Mouse (Mus musculus) right cerebral cortex, adult 18-20 months (tissue): ENCODE data around the gene Pidd1.
"Not testable (repeated sequence)": the region's sequence is repeated elsewhere in the genome, so short reads cannot be mapped to it uniquely, and the experiment has no call there.

Experiments used
- DNase-seq: peaks from one replicate; pipeline ENCODE4 v3.0.0; 2022; ENCODE audit warnings: mixed read lengths

The Pidd1 gene

DNA sequence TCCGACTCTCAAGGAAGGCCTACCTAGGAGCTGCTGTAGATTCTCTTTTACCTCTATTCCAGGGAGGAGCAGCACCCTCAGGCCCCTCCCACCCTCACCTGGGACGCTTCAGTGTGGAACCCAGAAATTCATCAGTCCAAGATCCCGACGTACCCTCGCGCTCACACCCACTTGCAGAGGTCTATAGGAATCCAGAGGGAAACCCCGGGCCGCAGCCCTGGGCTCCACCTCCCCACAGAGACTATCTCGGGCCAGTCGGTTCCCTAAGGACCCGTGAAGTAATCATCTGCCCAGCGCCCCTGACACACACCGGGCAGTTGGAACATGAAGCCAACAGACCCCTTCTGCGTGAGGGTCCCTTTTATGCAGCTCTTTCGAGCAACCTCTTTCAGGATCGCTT lies 30.5 kb downstream of the Pidd1 start:
- DNase-seq = no peak

DNA sequence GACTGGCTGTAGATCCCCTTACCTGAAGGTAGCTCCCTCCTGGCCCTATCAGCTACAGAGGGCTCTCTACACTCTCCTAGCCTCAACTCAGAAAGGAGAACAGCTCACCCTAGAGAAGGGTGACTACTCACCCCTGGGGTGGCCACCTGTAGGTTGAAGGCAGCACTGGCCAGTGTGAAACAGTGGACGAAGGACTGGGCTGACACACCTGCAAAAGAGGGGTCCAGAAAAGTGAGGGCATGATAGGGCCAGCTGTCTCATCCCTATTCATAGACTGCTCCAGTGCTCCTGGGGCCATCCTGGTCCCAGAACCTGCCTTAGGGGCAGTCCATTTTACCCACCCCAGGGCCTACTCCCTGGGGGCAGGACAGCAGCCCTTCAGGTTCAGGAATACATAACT lies 32.2 kb downstream of the Pidd1 start:
- DNase-seq = no peak

DNA sequence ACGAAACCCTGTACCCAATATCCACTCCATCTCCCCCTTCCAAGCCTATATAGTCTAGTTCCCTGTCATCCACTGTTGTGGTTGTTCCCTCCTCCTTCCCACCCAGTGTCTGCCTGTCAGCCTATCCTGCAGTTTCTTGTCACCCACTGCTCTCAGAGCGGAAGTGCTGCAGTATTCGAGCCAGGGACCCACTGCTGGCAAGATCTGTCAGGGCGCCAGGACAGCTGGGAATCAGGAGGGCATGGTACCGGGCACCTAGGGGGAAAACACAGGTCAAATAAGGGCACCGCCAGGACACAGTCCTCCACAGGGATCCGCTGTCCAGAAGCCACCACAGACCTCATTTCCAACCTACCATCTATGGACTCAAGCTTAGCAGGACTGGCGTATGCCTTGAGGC lies 33.2 kb downstream of the Pidd1 start:
- no peak for DNase-seq

DNA sequence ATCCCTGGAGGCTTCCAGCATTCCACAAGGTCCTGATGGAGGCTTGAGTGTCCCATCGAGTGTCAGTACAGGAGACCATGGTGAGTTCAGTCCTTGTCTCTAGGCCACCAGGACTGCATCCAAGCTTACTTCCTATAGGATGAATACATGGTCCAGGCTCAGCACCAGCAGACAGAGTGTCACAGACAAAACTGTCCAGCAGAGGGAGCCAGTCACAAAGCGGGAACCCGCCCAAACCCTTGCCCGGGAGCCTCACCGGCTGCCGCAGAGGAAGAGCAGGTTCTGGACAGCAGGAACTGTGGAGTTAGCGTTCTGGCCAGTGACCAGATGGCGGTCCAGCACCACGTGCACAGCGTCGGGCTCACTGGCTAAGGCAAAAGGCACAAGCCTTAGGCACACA lies 35.0 kb downstream of the Pidd1 start:
- peak; percentile 86 for DNase-seq

DNA sequence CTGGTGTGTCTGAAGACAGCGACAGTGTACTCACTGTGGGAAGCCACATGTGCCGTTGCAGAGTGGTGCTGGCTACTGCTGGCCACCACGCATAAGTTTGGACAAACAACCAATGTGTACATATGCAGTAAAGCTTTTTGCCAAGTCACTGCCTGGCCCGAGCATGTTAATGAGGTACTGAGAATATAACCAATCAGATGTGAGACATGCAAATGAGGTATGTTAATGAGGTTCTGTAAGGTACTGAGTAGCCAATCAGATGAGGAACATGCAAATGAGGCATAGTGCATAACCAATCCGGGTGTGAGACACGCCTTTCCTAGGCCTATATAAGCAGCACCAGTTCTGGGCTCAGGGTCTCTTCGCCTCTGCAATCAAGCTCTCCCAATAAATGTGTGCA lies 36.2 kb downstream of the Pidd1 start:
- not testable (repeated sequence) for DNase-seq

DNA sequence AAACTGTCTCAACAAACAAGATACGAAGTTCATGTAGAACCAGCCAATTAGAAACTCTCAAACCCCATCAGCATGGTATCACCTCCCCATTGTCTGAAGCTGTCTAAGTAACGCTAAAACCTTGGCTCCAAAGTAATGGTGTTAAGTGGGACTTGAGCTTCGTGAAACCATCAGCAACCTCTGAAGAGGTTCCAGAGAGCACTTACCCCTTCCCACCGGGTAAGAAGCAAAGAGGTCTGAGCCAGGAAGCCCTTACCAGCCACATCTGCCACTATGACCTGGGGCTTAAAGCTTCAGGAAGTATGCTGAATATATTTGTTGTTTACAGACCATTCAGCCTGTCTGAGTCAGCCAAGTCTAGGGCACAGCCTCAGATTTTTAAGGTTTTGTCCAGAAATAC lies 38.4 kb downstream of the Pidd1 start:
- DNase-seq = no peak

DNA sequence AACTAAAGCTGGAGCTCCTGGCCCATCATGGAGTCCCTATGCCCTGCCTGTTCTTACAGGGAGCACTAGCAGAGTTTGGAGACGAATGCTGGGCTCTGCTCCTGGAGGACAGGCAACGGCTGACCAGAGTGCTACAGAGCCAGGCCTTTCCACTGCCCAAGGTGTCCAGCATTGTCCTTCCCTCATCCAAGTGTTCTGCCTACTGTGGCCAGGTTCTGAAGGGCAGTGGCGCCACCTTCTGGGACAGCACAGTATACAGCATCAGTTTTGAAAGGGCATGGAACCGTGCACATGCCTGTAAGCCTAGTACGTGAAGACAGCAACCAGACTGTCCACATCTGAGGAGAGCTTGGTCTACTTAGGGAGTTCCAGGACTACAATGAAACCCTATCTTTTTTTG lies 40.5 kb downstream of the Pidd1 start:
- no peak for DNase-seq

DNA sequence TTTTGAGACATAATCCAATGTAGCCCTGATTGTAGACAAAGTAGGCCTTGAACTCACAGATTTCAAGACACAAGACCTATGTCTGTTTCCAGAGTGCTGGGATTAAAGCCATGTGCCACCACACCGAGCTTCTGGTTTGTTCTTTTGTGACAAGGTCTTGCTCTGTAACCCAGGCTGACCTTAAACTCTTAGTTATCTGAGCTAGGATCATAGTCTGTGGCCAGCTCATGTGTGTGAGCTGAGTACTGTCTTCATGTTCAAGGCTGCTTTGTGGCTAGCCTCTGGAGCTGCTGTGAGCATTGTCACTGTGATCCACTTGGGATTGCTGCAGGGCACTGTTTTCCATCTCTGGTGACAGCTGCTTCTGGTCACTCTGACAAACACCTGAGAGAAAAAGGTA lies 48.5 kb downstream of the Pidd1 start:
- DNase-seq = no peak

DNA sequence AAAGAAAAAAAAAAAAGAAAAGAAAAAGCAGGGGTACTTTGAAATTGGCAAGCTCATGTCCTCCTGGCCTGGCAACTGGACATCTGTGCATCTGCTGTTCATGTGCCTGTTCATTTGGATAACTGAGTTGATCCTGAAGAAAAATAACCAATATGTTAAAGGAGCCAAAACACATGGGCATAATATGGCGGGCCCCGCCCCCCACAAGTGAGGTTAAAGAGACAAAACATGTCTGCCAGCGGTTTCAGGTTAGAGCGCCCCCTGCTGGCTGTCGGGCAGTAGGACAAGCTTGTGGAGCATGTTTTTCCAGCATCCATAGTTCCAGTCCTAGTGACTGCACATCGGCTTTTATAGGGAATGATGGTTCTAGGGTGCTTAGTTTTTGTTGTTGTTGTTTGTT lies 49.1 kb downstream of the Pidd1 start:
- no peak for DNase-seq

DNA sequence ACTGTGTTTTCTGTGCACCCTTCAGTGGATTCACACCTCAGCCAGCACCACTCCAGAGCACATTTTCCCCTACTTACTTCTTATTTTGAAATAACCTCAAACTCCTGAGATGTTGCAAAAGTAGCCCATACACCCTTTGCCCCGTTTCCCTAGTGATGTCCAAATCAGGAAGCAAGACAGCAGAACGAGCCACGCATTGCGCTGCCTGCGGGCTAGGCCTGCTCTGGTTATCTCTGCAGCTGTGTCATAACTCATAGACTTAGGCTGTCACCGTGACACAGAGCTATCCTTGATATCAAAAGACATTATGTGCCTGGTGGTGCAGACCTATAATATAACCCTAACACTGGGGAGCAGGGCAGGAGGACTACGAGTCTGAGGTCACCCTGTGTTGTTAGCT lies 49.7 kb downstream of the Pidd1 start:
- no peak for DNase-seq

DNA sequence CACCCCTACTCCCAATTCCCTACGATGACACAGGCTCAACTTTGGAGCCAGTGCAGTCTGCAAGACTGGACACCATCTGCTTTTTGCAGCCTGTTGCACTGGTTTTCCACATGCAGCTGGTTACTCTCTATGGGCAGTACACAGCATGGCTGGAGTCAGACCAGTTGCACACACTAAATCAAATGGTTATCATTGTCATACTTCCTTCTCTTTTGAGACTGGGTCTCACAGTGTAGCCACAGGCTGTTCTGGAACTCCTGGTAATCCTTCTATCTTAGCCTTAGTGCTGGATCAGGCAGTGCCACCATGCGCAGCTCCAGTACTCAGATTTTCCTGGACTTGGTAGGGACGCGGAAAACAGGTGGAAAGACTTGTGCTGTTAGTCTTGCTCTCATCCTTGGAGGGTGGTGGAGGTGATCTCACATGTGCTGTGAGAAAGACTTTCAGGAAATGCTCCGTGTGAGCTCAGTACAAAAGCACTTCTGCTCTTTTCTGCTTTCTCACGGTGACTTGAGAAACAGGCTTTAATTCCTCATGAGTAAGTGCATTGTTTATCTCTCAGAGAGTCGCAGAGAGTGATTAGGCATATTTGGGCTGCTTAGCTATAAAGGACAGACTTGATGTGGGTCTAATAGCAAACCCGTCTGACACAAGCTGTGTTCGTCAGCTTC lies 51.1 kb downstream of the Pidd1 start:
- DNase-seq = no peak

DNA sequence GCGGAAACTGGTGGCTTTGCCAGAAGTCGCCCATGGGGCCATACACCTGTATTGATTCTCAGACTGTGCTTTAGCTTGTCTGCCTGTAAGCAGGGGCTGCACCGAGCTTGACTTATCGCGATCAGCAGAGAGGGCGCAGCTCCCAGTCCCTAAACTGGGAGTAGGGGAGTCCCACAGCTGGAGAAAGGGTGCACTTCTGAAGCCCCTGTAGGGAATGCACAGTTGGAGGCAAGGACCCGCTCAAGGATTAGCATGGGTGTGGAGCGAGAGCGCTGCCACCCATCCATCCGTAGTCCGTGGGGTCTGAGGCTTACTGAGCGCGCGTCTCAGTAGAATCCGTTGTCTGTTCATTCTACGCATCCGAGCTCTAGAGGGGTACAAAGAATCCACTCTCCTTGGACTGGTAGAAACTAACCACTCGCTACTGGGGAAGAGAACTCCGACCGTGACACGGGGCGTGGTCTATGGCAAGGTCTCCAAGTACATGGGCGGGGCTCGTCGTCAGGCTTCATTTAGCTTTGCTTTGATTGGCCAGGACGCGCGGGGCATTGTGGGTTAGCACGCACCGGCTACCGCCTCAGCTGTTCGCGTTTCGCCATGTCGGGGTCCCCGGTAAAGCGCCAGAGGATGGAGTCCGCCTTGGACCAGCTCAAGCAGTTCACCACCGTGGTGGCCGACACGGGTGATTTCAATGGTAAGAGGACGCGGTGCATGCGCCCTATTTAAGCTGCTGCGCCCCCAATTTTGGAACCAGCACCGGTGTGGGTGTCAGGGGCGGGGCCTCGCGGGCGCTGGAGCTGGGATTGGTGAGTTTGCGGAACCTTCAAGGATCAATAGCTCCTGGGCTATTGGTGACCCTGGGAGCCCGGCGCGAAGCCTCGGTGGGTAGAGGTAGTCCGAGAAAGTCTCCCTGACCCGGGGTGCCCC lies 51.9 kb downstream of the Pidd1 start, which contains the start of gene Taldo1:
TSS of gene Taldo1 (plus strand) at position 575 of the 927 bp plus-strand sequence.
- peak; percentile 97 for DNase-seq

DNA sequence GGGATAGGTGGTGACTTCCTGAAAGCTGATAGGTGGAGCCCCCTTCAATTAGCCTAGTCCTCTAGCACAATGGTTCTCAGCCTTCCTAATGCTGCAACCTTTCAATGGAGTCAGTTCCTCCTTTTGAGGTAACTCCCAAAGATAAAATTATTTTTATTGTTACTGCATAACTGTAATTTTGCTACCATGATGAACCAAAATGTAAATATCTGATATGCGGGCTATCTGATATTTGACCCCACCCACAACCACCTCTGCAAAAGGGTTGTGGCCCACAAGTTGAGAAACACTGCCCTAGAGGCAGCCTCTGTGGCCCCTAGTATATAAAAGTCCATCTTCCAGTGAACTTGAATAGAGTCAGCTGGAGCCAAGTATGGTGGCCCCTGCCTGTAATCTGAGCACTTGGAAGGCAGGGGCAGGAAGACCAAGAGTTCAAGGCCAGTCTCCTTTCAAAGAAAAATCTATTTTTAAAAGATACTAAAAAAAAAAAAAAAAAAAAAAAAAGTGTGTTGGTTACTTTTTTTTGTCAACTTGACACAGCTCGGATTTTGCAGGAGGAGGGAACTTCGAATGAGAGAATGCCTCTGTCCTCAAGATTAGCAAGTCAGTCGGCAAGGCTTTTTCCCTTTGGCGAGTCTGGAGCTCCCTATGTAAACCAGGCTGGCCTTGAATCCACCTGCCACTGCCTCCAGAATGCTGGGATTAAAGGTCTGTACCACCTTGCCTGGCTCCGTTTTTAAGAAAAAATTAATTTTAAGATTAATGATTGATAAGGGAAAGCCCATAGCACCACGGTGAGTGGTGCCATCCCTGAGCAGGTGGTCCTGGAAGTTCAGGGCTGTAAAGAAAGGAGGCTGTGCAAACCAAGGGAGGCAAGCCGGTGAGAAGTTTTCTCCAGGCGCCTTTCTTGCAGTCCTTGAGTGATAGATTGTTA lies 53.2 kb downstream of the Pidd1 start:
- DNase-seq = no peak

DNA sequence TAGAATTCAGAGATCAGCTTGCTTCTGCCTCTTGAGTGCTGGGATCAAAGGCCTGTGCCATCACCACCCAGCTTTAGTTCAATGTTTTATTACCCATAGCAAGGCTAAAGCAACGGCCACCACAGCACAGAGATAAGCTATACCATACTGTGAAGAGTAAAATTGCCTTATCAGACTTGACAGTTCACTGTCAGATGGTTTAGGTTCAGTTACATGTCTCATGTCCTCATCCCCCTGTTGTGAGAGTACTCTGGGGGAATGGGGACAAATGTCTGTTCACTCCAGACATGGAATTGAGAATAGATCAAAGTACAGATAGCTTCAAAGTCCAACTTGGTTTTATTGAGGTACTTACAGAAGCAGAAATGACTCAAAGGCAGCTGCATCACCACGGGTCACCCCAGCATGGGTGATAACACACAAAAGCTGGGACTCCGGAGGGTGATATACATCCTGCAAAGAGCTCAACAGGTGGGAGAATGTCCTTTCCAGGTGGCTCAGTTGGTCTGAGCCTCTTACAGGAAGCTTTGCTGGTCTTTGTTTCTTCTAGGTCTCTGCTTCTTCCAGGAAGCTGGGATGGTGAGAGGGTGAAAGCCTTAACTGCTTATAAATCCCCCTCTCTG lies 55.2 kb downstream of the Pidd1 start:
- DNase-seq = no peak
